10 mouse cellular contexts compared by ENCODE assay signal in genomic region chr12:35758916-35759315, GRCm38 (mm10).
"Had no signal": no experiment of that assay in that cellular context is flagged by ENCODE, and none has a peak within 500 bp of the region (broad histone marks: within the 10 kb centered on the region; RNA-seq: fewer than 3 reads in every experiment).

No protein-coding gene starts in this region.

- DNase-seq: lung, adult 18-20 months; lung, embryonic 14.5 days; lung, postnatal 10 days; lung, postnatal 36 days; right cerebral cortex, postnatal 14 days; thymus, adult 2 months; thymus, postnatal 25 days; thymus, postnatal 4 days had no signal

- ATAC-seq: midbrain, embryonic 13.5 days; midbrain, embryonic 15.5 days had no signal
